Mouse (Mus musculus) lung, adult 2 months (tissue): ENCODE data around the gene Sipa1l2.

Experiments used
- CTCF ChIP-seq: fragments of 200-500 bp; IDR thresholded peaks from 2 replicates; pipeline ENCODE4 v1.5.1; 2011; ENCODE audit warnings: mild to moderate bottlenecking, low read length, control low read depth; ENCODE audit not compliant: insufficient read depth
- POLR2A ChIP-seq: fragments of 200-500 bp; IDR thresholded peaks from 2 replicates; pipeline ENCODE4 v1.6.1; 2011; ENCODE audit warnings: low read depth, mild to moderate bottlenecking, control low read depth, low read length, borderline replicate concordance; ENCODE audit errors: extremely low read depth

- TF ChIP-seq POLR2A (no peak), CTCF (no peak)
Measured at GRCm38 (mm10) chr8:125609737-125610136, 40.1 kb upstream of the Sipa1l2 start.
